In genomic region chr8:107629701-107630100, GRCm38 (mm10) we compare ENCODE assay signal across 16 mouse cellular contexts.
"Had no signal": no experiment of that assay in that cellular context is flagged by ENCODE, and none has a peak within 500 bp of the region (broad histone marks: within the 10 kb centered on the region; RNA-seq: fewer than 3 reads in every experiment).

No protein-coding gene starts in this region.

- H3K36me3 ChIP-seq: neural tube, embryonic 13.5 days; neural tube, embryonic 15.5 days; stomach, embryonic 15.5 days had no signal

- H3K4me1 ChIP-seq: neural tube, embryonic 13.5 days; stomach, embryonic 15.5 days had no signal

- H3K4me2 ChIP-seq: neural tube, embryonic 13.5 days; neural tube, embryonic 15.5 days; stomach, embryonic 15.5 days had no signal

- H3K27ac ChIP-seq: neural tube, embryonic 13.5 days; neural tube, embryonic 15.5 days; stomach, embryonic 15.5 days; stomach, postnatal 0 days had no signal

- H3K9me3 ChIP-seq: neural tube, embryonic 13.5 days; neural tube, embryonic 15.5 days; stomach, embryonic 15.5 days had no signal

- DNase-seq: retina, postnatal 1 day; right cerebral cortex, adult 18-20 months; right cerebral cortex, postnatal 14 days; right cerebral cortex, postnatal 25 days; right cerebral cortex, postnatal 4 days; spleen, adult 18-20 months; thymus, adult 18-20 months; thymus, adult 2 months; thymus, postnatal 14 days; thymus, postnatal 25 days; thymus, postnatal 36 days; thymus, postnatal 4 days had no signal

- H3K4me3 ChIP-seq: neural tube, embryonic 13.5 days; neural tube, embryonic 15.5 days; stomach, embryonic 15.5 days had no signal

- H3K9ac ChIP-seq: neural tube, embryonic 13.5 days; neural tube, embryonic 15.5 days; stomach, embryonic 15.5 days had no signal

- H3K27me3 ChIP-seq: neural tube, embryonic 13.5 days; neural tube, embryonic 15.5 days; stomach, embryonic 15.5 days had no signal
